Mouse (Mus musculus): ENCODE data around the gene Cops2. TPM values are rescaled to one million over a fixed set of nuclear protein-coding genes. Genes with fewer than 3 reads are reported as not detected.

Gene Cops2
- polyA plus RNA-seq (2012; ENCODE audit: low replicate concordance) = 0.41 and 6.7 TPM in 2 replicates

DNA sequence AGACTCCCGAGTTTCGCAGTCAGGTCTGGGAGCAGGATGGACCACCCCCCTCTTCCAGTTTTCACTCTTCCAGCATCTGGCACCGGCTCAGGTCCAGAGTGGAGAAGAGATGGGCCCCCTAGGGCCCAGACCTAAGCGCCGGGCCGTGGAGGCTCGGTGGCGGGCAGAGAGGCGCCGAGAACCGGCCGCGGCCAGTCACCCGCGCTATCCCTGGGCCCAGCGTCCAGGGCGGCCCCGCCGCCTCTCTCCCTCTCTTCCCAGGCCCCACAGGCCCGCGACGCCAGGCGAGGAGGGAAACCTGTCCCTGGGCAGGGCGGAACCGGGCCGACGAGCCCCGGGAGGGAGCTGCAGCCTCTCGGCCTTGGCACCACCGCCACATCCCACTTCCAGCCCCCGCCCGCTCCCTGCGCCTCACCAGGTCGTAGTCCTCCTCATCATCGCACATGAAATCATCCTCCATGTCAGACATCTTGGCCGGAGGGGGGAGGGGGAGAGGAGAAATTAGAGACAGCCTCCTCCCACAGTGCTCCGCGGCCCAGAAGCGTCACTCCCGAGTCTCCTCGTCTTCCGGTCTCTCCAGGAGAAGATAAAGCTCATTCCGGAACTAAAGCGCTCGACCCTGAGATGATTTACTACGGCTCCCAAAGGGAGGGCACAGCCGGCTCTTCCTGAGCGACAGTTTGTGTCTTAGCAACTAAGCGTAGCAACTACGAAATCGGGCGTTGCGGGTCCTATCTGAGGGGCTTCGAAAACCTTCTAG, at the start of gene Cops2, which contains the start of gene Galk2:
Gene Cops2 (minus strand): TSS at position 619 of the 760 bp plus-strand sequence.
Gene Galk2 (plus strand): TSS at position 589 of the 760 bp plus-strand sequence.

GRCm38 (mm10) chr2:125782719-125783109, 76.2 kb downstream of the Cops2 start, which contains the start of gene Secisbp2l:
TSS of gene Secisbp2l (minus strand) at chr2:125782870.

Other genes with a start within 250 kb of the Cops2 start
- gene Cep152, start 234.0 kb downstream of the Cops2 start, polyA plus RNA-seq (2012; ENCODE audit: low replicate concordance) = 1.5 and 2.1 TPM in 2 replicates
- gene Eid1, start 186.0 kb downstream of the Cops2 start, polyA plus RNA-seq (2012; ENCODE audit: low replicate concordance) = 36.8 and 38.5 TPM in 2 replicates
- 0.04 and 0.18 TPM in 2 replicates for gene Shc4, start 135.0 kb downstream of the Cops2 start, polyA plus RNA-seq (2012; ENCODE audit: low replicate concordance)
- 13.6 and 15.6 TPM in 2 replicates for gene Secisbp2l, start 76.3 kb downstream of the Cops2 start, polyA plus RNA-seq (2012; ENCODE audit: low replicate concordance)
- 0.98 and 2.7 TPM in 2 replicates for gene Galk2, start within 50 bp of the Cops2 start, polyA plus RNA-seq (2012; ENCODE audit: low replicate concordance)
- not detected in 2 replicates for gene Fgf7, start 175.5 kb upstream of the Cops2 start, polyA plus RNA-seq (2012; ENCODE audit: low replicate concordance)